Mouse (Mus musculus) midbrain, embryonic 10.5 days (tissue): ENCODE measurements around the gene Babam1. TPM values are rescaled to one million over a fixed set of nuclear protein-coding genes. Genes with fewer than 3 reads are reported as not detected.

ENCODE experiments used
- DNase-seq: peaks from one replicate; pipeline ENCODE4 v3.0.0-alpha.2; 2017; ENCODE audit warnings: low spot score
- H3K27ac ChIP-seq: fragments of 300-500 bp; sonication (generic); replicated peaks from 2 replicates; pipeline ENCODE4 v1.5.1; 2016; ENCODE audit warnings: mild to moderate bottlenecking
- H3K27me3 ChIP-seq: fragments of 300-500 bp; sonication (generic); 2 replicates; pipeline ENCODE4 v1.6.1; 2016; ENCODE audit warnings: low read depth, mild to moderate bottlenecking; ENCODE audit not compliant: poor library complexity, severe bottlenecking
- H3K36me3 ChIP-seq: fragments of 300-500 bp; sonication (generic); 2 replicates; pipeline ENCODE4 v1.6.1; 2016; ENCODE audit warnings: mild to moderate bottlenecking, moderate library complexity
- H3K4me1 ChIP-seq: fragments of 300-500 bp; sonication (generic); 2 replicates; pipeline ENCODE4 v1.6.1; 2016
- H3K4me3 ChIP-seq: fragments of 300-500 bp; sonication (generic); 2 replicates; pipeline ENCODE4 v1.5.1; 2016; ENCODE audit warnings: mild to moderate bottlenecking, moderate library complexity
- H3K9me3 ChIP-seq: fragments of 300-500 bp; sonication (generic); replicated peaks from 2 replicates; pipeline ENCODE4 v1.6.1; 2016; ENCODE audit warnings: mild to moderate bottlenecking
- WGBS: fragments of 180-500 bp; shearing (Covaris S2); methylation state at CpG from one replicate; pipeline ENCODE4 v1.1.7; 2016; 5-methylcytosine and 5-hydroxymethylcytosine counted together
- polyA plus RNA-seq: library from polyadenylated mRNA; unstranded; fragments of >200 nt; fragmentation: Nextera tagmentation; extraction: Ambion mirVana; gene quantifications from 2 replicates; pipeline ENCODE4 v1.2.1, GENCODE M21; 2016

Gene Babam1
- polyA plus RNA-seq, 1 experiment from 2014 or later: 112 TPM

DNA sequence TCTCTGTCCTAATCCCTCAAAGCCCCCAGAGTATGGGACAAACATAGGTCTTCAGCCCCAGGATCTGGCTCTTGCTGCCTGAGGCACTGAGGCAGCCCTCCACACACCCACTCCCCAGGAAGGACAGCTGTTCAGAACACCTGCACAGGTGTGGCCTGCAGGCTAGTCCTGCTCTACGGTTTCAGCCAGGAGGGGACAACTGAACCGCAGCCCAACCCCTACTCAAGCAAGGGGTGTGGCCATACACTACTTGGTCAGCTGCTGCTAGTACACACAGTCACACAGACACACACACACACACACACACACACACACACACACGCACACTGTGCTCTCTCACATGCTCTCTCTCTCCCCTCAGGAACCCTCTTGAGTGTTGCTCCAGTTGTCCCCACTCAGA lies 12.8 kb upstream of the Babam1 start:
- H3K27ac ChIP-seq: peak overlapping the region; percentile 99
- 36% methylated on average over 3 of the region's 3 CpGs for WGBS
- peaks cover 4% of the 10 kb centered on the region; the same call in 1 of the 2 replicates for H3K36me3 ChIP-seq
- no peak for DNase-seq
- peaks cover 64% of the 10 kb centered on the region for H3K4me1 ChIP-seq
- peak overlapping the region; percentile 99 for H3K4me3 ChIP-seq
- no peaks in the 10 kb centered on the region for H3K27me3 ChIP-seq
- no peaks in the 10 kb centered on the region for H3K9me3 ChIP-seq

DNA sequence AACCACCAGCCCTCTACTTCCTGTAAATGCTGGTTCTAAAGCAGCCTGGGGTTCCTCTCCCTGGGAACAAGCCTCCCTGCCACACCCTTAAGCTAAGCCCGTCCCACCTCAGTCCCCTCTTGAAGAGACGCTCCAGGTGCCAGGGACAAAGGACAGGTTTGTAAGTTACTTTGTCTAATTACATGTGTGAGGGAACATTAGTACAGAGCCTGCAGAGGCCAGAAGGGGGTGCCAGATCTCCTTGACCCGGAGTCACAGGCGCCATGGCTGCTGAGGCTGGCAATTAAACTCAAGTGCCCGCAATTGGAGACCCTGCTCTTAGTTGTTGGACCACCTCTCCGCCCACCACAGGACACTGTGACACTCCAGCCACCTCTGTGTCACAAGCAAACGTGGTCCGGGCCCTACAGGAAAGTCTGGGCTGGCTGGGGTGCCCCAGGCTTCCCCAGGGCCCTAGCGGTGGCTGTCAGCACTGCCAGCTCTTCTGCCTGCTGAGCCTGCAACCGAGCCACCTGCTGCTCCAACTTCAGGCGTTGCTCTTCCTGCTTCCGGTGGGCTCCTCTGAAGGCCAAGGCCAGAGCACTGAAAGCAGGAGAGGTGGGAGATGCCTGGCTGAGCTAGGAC lies 11.3 kb upstream of the Babam1 start:
- peak overlapping the region; percentile 99 for H3K27ac ChIP-seq
- H3K36me3 ChIP-seq: no peaks in the 10 kb centered on the region
- H3K4me1 ChIP-seq: peaks cover 49% of the 10 kb centered on the region
- DNase-seq: no peak
- peak overlapping the region; percentile 14; the same call in 1 of the 2 replicates for H3K4me3 ChIP-seq
- WGBS: 71% methylated on average over 12 of the region's 12 CpGs
- no peaks in the 10 kb centered on the region for H3K27me3 ChIP-seq
- H3K9me3 ChIP-seq: no peaks in the 10 kb centered on the region

DNA sequence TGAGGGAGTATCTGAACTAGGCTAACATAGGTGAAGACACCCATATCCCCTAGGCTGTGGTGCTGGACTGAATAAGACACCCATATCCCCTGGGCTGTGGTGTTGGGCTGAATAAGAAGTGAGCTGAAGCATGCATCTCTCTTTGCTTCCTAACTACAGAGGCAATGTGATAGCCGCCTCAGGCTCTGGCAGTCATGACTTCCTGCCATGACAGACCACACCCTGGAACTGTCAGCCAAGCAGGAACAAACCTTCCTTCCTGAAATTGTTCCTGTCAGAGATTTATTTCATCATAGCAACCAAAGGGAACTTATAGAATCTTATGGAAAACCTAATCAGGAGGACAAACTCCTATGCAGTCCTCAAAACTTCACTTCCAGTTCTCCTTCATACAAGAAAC lies 8.4 kb upstream of the Babam1 start:
- WGBS: 81% methylated on average over 1 of the region's 1 CpGs
- Histone ChIP-seq H3K27me3 (no peaks in the 10 kb centered on the region), H3K4me3 (no peak overlapping the region)

DNA sequence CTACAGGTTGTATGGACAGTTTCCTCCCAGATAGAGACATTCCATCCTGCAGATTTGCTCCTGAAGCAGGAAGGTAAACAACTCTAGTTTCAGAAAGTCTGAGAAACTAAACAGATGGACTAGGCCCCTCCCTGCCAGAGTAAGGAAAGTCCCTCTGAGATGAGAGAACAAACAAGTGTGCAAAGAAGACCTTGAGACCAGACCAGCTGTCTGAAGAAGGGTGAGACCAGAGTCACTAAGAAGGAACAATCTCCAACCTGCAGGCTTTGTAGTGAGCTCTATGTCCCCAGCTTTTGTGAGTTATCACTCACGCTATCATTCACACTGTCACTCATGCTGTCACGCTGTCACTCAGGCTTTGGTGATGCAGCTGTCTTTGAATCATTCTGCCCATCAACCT lies 5.0 kb upstream of the Babam1 start:
- H3K4me3 ChIP-seq: no peak overlapping the region
- peaks cover 29% of the 10 kb centered on the region for H3K4me1 ChIP-seq
- WGBS: 94% methylated on average over 2 of the region's 2 CpGs
- no peak for DNase-seq
- H3K27me3 ChIP-seq: no peaks in the 10 kb centered on the region
- no peaks in the 10 kb centered on the region for H3K9me3 ChIP-seq
- no peak overlapping the region for H3K27ac ChIP-seq
- H3K36me3 ChIP-seq: no peaks in the 10 kb centered on the region

More for the DNA sequence above, 8.4 kb upstream of the Babam1 start:
- DNase-seq: no peak
- peaks cover 38% of the 10 kb centered on the region for H3K4me1 ChIP-seq
- H3K27ac ChIP-seq: no peak overlapping the region
- H3K36me3 ChIP-seq: no peaks in the 10 kb centered on the region
- H3K9me3 ChIP-seq: no peaks in the 10 kb centered on the region

DNA sequence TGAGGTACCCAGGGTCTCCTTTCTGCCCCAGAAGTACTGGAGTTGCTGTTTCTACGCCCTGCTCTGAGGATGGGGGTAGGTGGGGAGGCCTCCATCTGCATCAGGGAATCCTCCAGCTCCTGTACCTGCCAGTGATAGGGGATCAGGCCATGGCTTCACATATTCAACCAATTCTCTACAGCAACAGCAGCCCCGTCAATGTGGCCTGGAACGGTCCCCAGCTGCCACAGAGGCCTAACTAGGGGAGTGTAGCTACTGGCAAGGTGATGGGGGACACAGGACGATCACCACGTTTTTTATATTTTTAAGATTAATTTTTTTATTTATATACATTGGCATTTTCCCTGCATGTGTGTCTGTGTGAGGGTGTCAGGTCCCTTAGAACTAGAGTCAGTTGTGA lies 4.3 kb upstream of the Babam1 start:
- Histone ChIP-seq H3K27me3 (no peaks in the 10 kb centered on the region), H3K9me3 (no peaks in the 10 kb centered on the region), H3K27ac (no peak overlapping the region), H3K36me3 (no peaks in the 10 kb centered on the region), H3K4me3 (no peak overlapping the region), H3K4me1 (peaks cover 32% of the 10 kb centered on the region)
- WGBS: 79% methylated on average over 5 of the region's 5 CpGs
- no peak for DNase-seq

DNA sequence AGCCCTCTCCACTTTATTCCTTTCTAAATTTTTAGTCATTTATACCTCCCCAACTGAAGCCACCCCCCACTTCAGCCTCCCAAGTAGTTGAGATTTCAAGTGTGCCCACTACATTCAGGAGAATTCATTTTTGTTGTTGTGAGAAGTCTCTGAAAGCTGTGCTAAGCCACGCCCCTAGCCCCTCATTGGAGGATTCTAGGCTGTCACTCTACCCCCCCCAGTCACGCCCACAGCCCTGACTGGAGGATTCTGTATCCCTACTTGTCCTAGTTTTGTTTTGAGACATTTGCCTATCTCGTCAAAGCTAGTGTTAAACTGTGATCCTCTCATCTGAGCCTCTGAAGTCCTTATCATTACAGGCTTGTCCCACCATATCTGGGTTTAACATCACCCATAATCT lies 3.8 kb upstream of the Babam1 start:
- Histone ChIP-seq H3K9me3 (no peaks in the 10 kb centered on the region), H3K4me1 (peaks cover 37% of the 10 kb centered on the region), H3K27me3 (no peaks in the 10 kb centered on the region), H3K27ac (no peak overlapping the region; the same call in 1 of the 2 replicates), H3K36me3 (no peaks in the 10 kb centered on the region), H3K4me3 (peak overlapping the region; percentile 26)
- peak; percentile 56 for DNase-seq
- WGBS: 19% methylated on average over 3 of the region's 3 CpGs

DNA sequence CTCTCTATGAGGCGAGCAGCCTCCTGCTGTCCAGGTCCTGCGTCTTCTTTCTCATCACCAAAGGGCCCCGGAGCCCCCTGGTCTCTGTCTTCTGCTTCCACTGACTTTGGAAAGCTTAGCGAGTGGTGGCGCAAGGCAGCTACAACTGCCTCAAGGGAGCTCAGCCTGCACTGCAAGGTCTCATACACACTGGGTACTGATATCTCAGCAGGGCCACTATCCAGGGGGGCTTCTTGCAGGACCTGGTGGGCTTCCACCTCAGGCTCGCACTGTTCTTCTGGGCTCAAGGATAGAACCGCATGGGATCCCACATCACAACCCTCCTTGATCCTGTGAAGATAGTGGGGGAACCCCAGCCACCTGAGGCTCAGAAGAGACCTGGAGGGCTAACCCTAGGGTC lies 2.2 kb upstream of the Babam1 start:
- WGBS: 82% methylated on average over 7 of the region's 7 CpGs
- no peaks in the 10 kb centered on the region for H3K9me3 ChIP-seq
- H3K4me3 ChIP-seq: no peak overlapping the region
- H3K36me3 ChIP-seq: peaks cover 14% of the 10 kb centered on the region
- peak overlapping the region; percentile 38; the same call in 1 of the 2 replicates for H3K27ac ChIP-seq
- H3K27me3 ChIP-seq: no peaks in the 10 kb centered on the region
- peaks cover 38% of the 10 kb centered on the region for H3K4me1 ChIP-seq
- DNase-seq: no peak

DNA sequence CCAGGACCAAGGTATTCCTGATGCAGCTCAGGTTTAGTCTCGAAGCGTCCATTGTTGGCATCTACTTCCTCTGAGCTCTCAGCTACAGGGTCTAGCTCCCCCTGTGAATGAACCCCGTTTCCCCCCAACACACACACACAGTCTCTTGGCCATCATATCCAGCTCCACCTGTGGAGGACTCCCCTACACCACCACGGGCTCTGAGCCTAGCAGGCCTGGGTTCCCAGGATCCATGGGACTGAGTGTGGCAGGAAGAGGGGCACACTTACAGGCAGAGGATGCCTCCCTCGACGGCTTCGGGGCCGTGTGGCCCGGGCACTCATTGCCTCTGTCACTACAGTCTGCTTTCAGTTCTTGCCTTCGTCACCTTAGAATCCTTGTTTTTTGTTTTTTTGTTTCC lies 1.6 kb upstream of the Babam1 start:
- H3K27ac ChIP-seq: peak overlapping the region; percentile 57; the same call in 1 of the 2 replicates
- no peaks in the 10 kb centered on the region for H3K9me3 ChIP-seq
- DNase-seq: no peak
- WGBS: 83% methylated on average over 10 of the region's 10 CpGs
- H3K36me3 ChIP-seq: peaks cover 19% of the 10 kb centered on the region
- peaks cover 38% of the 10 kb centered on the region for H3K4me1 ChIP-seq
- peak overlapping the region; percentile 23; the same call in 1 of the 2 replicates for H3K4me3 ChIP-seq
- no peaks in the 10 kb centered on the region for H3K27me3 ChIP-seq

DNA sequence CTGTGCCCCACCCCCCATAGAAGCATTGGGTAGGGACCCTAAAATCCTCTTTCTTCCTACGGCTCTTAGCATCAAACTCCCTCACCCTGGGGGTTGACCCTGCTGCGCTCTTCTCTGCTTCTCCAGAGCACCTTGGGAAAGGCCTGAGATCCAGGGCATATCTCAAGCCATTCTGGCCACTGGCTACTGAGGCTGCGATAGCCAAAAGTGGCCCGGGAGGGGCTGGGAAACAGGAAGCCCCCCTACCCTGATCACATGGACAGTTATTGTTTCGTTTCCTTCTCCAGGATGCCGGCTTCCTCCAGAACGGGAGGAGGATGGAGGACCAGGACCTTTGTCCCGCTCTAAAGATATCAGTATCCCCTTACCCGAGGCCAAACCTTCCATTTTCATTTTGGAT lies 1.0 kb upstream of the Babam1 start, which contains the start of gene Ushbp1:
Gene Ushbp1 (minus strand): TSS at position 174 of the 400 bp plus-strand sequence.
- H3K9me3 ChIP-seq: no peaks in the 10 kb centered on the region
- H3K27ac ChIP-seq: peak within 1 kb of the TSS; percentile 85
- 90% methylated on average over 9 of the region's 9 CpGs for WGBS
- H3K36me3 ChIP-seq: peaks cover 24% of the 10 kb centered on the region
- H3K27me3 ChIP-seq: no peaks in the 10 kb centered on the region
- H3K4me1 ChIP-seq: peaks cover 38% of the 10 kb centered on the region
- peak within 1 kb of the TSS; percentile 72 for H3K4me3 ChIP-seq
- DNase-seq: no peak

DNA sequence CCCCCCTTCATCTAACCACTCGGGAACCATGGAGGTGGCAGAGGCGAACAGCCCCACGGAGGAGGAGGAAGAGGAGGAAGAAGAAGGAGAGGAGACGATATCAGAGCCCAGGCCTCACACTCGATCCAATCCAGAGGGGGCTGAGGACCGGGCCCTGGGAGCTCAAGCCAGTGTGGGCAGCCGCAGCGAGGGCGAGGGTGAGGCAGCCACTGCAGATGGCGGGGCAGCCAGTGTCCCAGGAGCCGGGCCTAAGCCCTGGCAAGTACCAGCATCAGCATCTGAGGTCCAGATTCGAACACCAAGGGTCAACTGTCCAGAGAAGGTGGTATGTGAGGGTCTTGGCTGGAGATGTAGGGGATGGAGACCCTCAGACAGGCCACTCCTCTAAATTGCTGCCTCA lies 1.0 kb downstream of the Babam1 start:
- H3K9me3 ChIP-seq: no peaks in the 10 kb centered on the region
- 90% methylated on average over 12 of the region's 12 CpGs for WGBS
- no peak for DNase-seq
- H3K4me3 ChIP-seq: peak overlapping the region; percentile 72
- H3K27ac ChIP-seq: 0 out of 2 replicates have a peak overlapping the region, but pooled peaks have one; percentile 85
- H3K36me3 ChIP-seq: peaks cover 32% of the 10 kb centered on the region
- H3K27me3 ChIP-seq: no peaks in the 10 kb centered on the region
- H3K4me1 ChIP-seq: peaks cover 32% of the 10 kb centered on the region

DNA sequence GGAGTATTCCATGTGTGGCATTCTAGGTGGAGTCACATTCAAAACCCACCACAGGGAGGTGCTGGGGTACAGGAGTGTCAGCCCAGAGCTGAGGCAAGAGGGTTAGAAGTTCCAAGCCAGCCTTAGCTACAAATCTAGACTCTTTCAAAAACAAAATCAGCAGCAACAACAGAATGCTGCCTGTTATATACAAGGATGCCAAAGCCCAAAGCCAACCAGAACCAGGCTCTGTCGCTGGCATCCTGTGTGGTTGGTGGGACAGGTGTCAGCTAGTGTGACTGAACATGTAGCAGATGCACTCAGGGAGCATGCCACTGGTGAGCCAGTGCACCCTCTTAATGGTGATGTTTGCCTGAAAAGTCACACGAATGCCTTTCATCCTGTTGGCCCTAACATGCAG lies 4.2 kb downstream of the Babam1 start:
- no peak for DNase-seq
- H3K4me1 ChIP-seq: peaks cover 27% of the 10 kb centered on the region
- WGBS: 94% methylated on average over 2 of the region's 2 CpGs

DNA sequence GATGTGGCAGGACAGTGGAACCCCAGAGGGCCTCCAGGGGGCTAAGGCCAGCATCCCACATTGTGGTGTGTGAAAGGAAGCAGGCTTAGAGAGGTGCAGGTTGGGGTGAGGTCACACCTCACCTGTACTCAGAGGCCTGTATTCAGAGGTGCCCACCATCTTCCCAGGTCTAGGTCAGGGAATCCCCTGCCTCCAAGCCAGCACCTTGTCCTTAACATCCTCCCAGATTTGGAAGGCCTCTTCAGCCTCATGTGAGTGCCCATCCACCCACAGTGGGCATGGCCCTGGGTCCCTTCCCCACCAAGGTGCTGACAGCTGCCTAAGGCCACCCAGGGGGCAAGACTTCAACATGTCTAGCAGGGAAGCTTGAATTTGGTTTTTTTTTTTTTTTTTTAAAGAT lies 4.8 kb downstream of the Babam1 start:
- Histone ChIP-seq H3K36me3 (peaks cover 41% of the 10 kb centered on the region), H3K9me3 (no peaks in the 10 kb centered on the region), H3K4me3 (no peak overlapping the region), H3K4me1 (peaks cover 29% of the 10 kb centered on the region), H3K27ac (no peak overlapping the region), H3K27me3 (no peaks in the 10 kb centered on the region)
- DNase-seq: no peak

More for the DNA sequence above, 4.2 kb downstream of the Babam1 start:
- Histone ChIP-seq H3K9me3 (no peaks in the 10 kb centered on the region), H3K27me3 (no peaks in the 10 kb centered on the region), H3K36me3 (peaks cover 41% of the 10 kb centered on the region), H3K27ac (no peak overlapping the region), H3K4me3 (no peak overlapping the region)

DNA sequence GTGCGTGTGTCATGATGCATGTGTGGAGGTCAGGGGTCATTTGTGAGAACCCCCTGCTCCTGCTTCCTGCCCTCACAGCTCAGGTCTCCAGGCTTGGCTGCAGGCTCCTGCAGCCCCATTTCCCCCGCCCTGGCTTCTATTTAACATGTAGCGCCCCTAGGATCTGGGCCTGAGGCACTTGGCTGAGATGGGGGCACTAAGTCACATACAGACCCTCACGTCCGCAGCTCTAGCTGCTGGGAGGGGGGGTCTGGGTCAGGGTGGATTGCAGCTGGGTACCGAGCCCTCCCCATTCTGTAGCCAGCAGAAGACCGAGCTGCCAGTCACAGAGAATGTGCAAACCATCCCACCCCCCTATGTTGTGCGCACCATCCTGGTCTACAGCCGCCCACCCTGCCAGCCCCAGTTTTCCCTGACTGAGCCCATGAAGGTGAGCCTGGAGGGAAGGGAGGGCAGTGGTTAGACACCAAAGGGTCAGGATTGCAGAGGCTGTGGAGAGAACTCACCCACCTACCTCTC lies 5.8 kb downstream of the Babam1 start:
- Histone ChIP-seq H3K27me3 (no peaks in the 10 kb centered on the region), H3K36me3 (peaks cover 45% of the 10 kb centered on the region), H3K27ac (no peak overlapping the region), H3K4me1 (peaks cover 33% of the 10 kb centered on the region), H3K9me3 (no peaks in the 10 kb centered on the region), H3K4me3 (no peak overlapping the region)
- DNase-seq: no peak
- 85% methylated on average over 9 of the region's 9 CpGs for WGBS
